Mouse (Mus musculus) G1E (cell line): ENCODE results near the gene Prkcz.

ENCODE experiments used
- CTCF ChIP-seq: IDR thresholded peaks from 2 replicates; pipeline ENCODE4 v1.5.1; 2012; ENCODE audit warnings: low read depth, low read length, inconsistent platforms, mixed read lengths
- GATA1 ChIP-seq: IDR thresholded peaks from 2 replicates; pipeline ENCODE4 v1.6.1; 2012; ENCODE audit warnings: borderline replicate concordance, low read length, inconsistent platforms, mixed read lengths
- TAL1 ChIP-seq: conservative IDR thresholded peaks from 2 replicates; pipeline ENCODE4 v1.6.1; 2012; ENCODE audit warnings: low read depth, low read length, inconsistent platforms, mixed read lengths

GRCm38 (mm10) chr4:155268382-155268781 is 92.8 kb downstream of the Prkcz start:
- TF ChIP-seq CTCF, result no peak
- no peak for TF ChIP-seq GATA1
- TF ChIP-seq TAL1, result no peak
